Comparison of ENCODE assay signal across 8 mouse cellular contexts in genomic region chr17:84511682-84512515, GRCm38 (mm10). TPM values are rescaled to one million over a fixed set of nuclear protein-coding genes. Genes with fewer than 3 reads are reported as not detected.
DNase-seq lines count a peak whose midpoint lies in the region; ATAC-seq and TF ChIP-seq lines count a peak whose summit lies in the region.

TSS of gene Plekhh2 (plus strand) at chr17:84511895.

- peak; percentile 91 for ATAC-seq in forebrain, embryonic 11.5 days (replicated peaks; ENCODE audit: low FRiP score)
- ATAC-seq in heart, embryonic 14.5 days (ENCODE audit: insufficient number of reproducible peaks, insufficient read depth, low FRiP score, low read depth) = peak; percentile 81
- peak; percentile 88 for ATAC-seq in kidney, postnatal 0 days (replicated peaks; ENCODE audit: low FRiP score, low read depth)
- ATAC-seq in liver, embryonic 11.5 days (replicated peaks; ENCODE audit: low FRiP score) = peak; percentile 74

- H3K4me1 ChIP-seq in forebrain, embryonic 11.5 days (replicated peaks; ENCODE audit: control insufficient read depth, insufficient read depth, low read length) = peaks cover 3% of the 10 kb centered on the region; the same call in 1 of the 2 replicates
- peaks cover 8 to 9% of the 10 kb centered on the region in 2 experiments for H3K4me1 ChIP-seq in heart, embryonic 14.5 days (ENCODE audit: control insufficient read depth in 2 of 2, insufficient read depth in 2 of 2, low read length in 2 of 2)
- H3K4me1 ChIP-seq in kidney, postnatal 0 days (replicated peaks; ENCODE audit: insufficient read depth, low read length) = 0 out of 2 replicates have a peak, but pooled peaks cover 4% of the 10 kb centered on the region
- no peaks in the 10 kb centered on the region for H3K4me1 ChIP-seq in liver, embryonic 11.5 days (replicated peaks; ENCODE audit: control insufficient read depth, insufficient read depth, low read length)

- no peak within 1 kb of the TSS for H3K27ac ChIP-seq in forebrain, embryonic 11.5 days (ENCODE audit: low read depth, low read length)
- peak within 1 kb of the TSS; percentile 1 to 50; a peak in 3 of 4 replicates for H3K27ac ChIP-seq in heart, embryonic 14.5 days (replicated peaks in 1 of 2; ENCODE audit: control insufficient read depth in 1 of 2, insufficient read depth in 1 of 2, low read depth in 2 of 2, low read length in 2 of 2)
- peak within 1 kb of the TSS; percentile 81 for H3K27ac ChIP-seq in kidney, postnatal 0 days
- H3K27ac ChIP-seq in liver, embryonic 11.5 days (ENCODE audit: low read depth, low read length) = no peak within 1 kb of the TSS

- peak; percentile 47 for TF ChIP-seq CTCF in kidney, postnatal 0 days (IDR thresholded peaks at IDR 0.05; ENCODE audit: low read depth)

- H3ac ChIP-seq in myocyte (ENCODE audit: control insufficient read depth, insufficient read length) = peak within 1 kb of the TSS; percentile 42

- peak; percentile 59 for DNase-seq in A20 (ENCODE audit: low read depth, low spot score)
- DNase-seq in brain, adult 2 months (ENCODE audit: low read depth, low spot score) = peak; percentile 90
- peak; percentile 92 for DNase-seq in forebrain, embryonic 11.5 days (ENCODE audit: low spot score)
- peak; percentile 90 for DNase-seq in kidney, postnatal 0 days (ENCODE audit: low spot score)
- peak; percentile 66 for DNase-seq in liver, embryonic 11.5 days (ENCODE audit: low spot score)
- DNase-seq in testis, postnatal 10 days (ENCODE audit: low spot score) = peak; percentile 91

- H3K79me2 ChIP-seq in myocyte (ENCODE audit: control insufficient read depth, insufficient read depth) = peaks cover 23% of the 10 kb centered on the region

- H3K4me3 ChIP-seq in forebrain, embryonic 11.5 days (ENCODE audit: low read depth, low read length) = peak within 1 kb of the TSS; percentile 69
- peak within 1 kb of the TSS; percentile 68 to 76 for H3K4me3 ChIP-seq in heart, embryonic 14.5 days (ENCODE audit: control insufficient read depth in 1 of 2, insufficient read depth in 1 of 2, low read depth in 1 of 2, low read length in 2 of 2)
- peak within 1 kb of the TSS; percentile 72 for H3K4me3 ChIP-seq in kidney, postnatal 0 days (replicated peaks; ENCODE audit: low read depth, low read length)
- H3K4me3 ChIP-seq in liver, embryonic 11.5 days (ENCODE audit: low read depth, low read length) = peak within 1 kb of the TSS; percentile 59
- peak within 1 kb of the TSS; percentile 70 for H3K4me3 ChIP-seq in myocyte

- no peaks in the 10 kb centered on the region for H3K9me3 ChIP-seq in forebrain, embryonic 11.5 days (ENCODE audit: control insufficient read depth, low read length)
- H3K9me3 ChIP-seq in heart, embryonic 14.5 days (ENCODE audit: control insufficient read depth, low read length) = no peaks in the 10 kb centered on the region
- H3K9me3 ChIP-seq in kidney, postnatal 0 days (replicated peaks; ENCODE audit: low read length) = no peaks in the 10 kb centered on the region
- H3K9me3 ChIP-seq in liver, embryonic 11.5 days (ENCODE audit: control insufficient read depth, low read length) = no peaks in the 10 kb centered on the region

- H3K4me2 ChIP-seq in forebrain, embryonic 11.5 days (ENCODE audit: low read depth, low read length, severe bottlenecking) = peak within 1 kb of the TSS; percentile 90
- peak within 1 kb of the TSS; percentile 99 for H3K4me2 ChIP-seq in heart, embryonic 14.5 days (ENCODE audit: low read length)
- peak within 1 kb of the TSS; percentile 90 for H3K4me2 ChIP-seq in kidney, postnatal 0 days (ENCODE audit: low read length)
- H3K4me2 ChIP-seq in liver, embryonic 11.5 days = peak within 1 kb of the TSS; percentile 74
- H3K4me2 ChIP-seq in myocyte (ENCODE audit: low read depth) = peak within 1 kb of the TSS; percentile 100

- under 1% methylated on average over 64 of the region's 79 CpGs for WGBS in forebrain, embryonic 11.5 days
- under 1% methylated on average over 79 of the region's 79 CpGs for WGBS in heart, embryonic 14.5 days
- under 1% methylated on average over 79 of the region's 79 CpGs for WGBS in kidney, postnatal 0 days
- 1% methylated on average over 79 of the region's 79 CpGs for WGBS in liver, embryonic 11.5 days

- peak; percentile 78 for TF ChIP-seq POLR2A in myocyte (IDR thresholded peaks at IDR 0.05; ENCODE audit: insufficient read length, low read depth)

- 0 out of 2 replicates have a peak, but pooled peaks cover 2% of the 10 kb centered on the region for H3K27me3 ChIP-seq in forebrain, embryonic 11.5 days (ENCODE audit: control insufficient read depth, insufficient read depth, low read length)
- no peaks in the 10 kb centered on the region for H3K27me3 ChIP-seq in heart, embryonic 14.5 days (ENCODE audit: control insufficient read depth, insufficient read depth, low read length)
- no peaks in the 10 kb centered on the region for H3K27me3 ChIP-seq in kidney, postnatal 0 days (ENCODE audit: insufficient read depth, low read length)
- peaks cover 24% of the 10 kb centered on the region for H3K27me3 ChIP-seq in liver, embryonic 11.5 days (replicated peaks; ENCODE audit: control insufficient read depth, insufficient read depth, low read length)
- no peaks in the 10 kb centered on the region for H3K27me3 ChIP-seq in myocyte (ENCODE audit: control insufficient read depth, insufficient read depth, insufficient read length)

- H3K36me3 ChIP-seq in forebrain, embryonic 11.5 days (ENCODE audit: control insufficient read depth, insufficient read depth, low read length) = no peaks in the 10 kb centered on the region
- H3K36me3 ChIP-seq in heart, embryonic 14.5 days (ENCODE audit: control insufficient read depth, insufficient read depth, low read length) = no peaks in the 10 kb centered on the region
- no peaks in the 10 kb centered on the region for H3K36me3 ChIP-seq in kidney, postnatal 0 days (ENCODE audit: insufficient read depth, low read length)
- no peaks in the 10 kb centered on the region for H3K36me3 ChIP-seq in liver, embryonic 11.5 days (ENCODE audit: control insufficient read depth, insufficient read depth, low read length)
- no peaks in the 10 kb centered on the region for H3K36me3 ChIP-seq in myocyte (ENCODE audit: control insufficient read depth, insufficient read depth)

- H3K9ac ChIP-seq in forebrain, embryonic 11.5 days (ENCODE audit: low read length) = peak within 1 kb of the TSS; percentile 72
- H3K9ac ChIP-seq in heart, embryonic 14.5 days (ENCODE audit: low read length) = peak within 1 kb of the TSS; percentile 76
- H3K9ac ChIP-seq in kidney, postnatal 0 days (ENCODE audit: low read depth, low read length) = peak within 1 kb of the TSS; percentile 88
- H3K9ac ChIP-seq in liver, embryonic 11.5 days (ENCODE audit: low read depth, low read length) = peak within 1 kb of the TSS; percentile 52; the same call in 1 of the 2 replicates

TF ChIP-seq in myocyte, 11 proteins besides CTCF, POLR2A, EP300 and RAD21:
- TF ChIP-seq MYOD1 (IDR thresholded peaks at IDR 0.05; ENCODE audit: control insufficient read depth in 1 of 3, insufficient read length in 2 of 3, low read depth in 2 of 3) (peak in 1 of 3 experiments; percentile 18), POLR2AphosphoS2 (IDR thresholded peaks at IDR 0.05; ENCODE audit: insufficient read length, low read depth) (peak; percentile 66), MYOG (IDR thresholded peaks at IDR 0.05; ENCODE audit: control insufficient read depth in 1 of 3, insufficient read depth in 1 of 3, insufficient read length in 2 of 3, low read depth in 2 of 3) (peak in 1 of 3 experiments; percentile 30), SRF (IDR thresholded peaks at IDR 0.05; ENCODE audit: control insufficient read depth, insufficient read length, low read depth) (no peak), TCF3 (IDR thresholded peaks at IDR 0.05; ENCODE audit: insufficient read length, low read depth) (no peak)

RNA-seq across cellular contexts. Expression of gene Plekhh2, which starts in this region (rescaled TPM):
- 3.2 and 3.5 TPM in 2 replicates for polyA plus RNA-seq in forebrain, embryonic 11.5 days (2014; fragmentation: Nextera tagmentation; extraction: Ambion mirVana)
- polyA plus RNA-seq in heart, embryonic 14.5 days (2014; fragmentation: Nextera tagmentation; extraction: Ambion mirVana) = 2.5 and 2.7 TPM in 2 replicates
- polyA plus RNA-seq in kidney, postnatal 0 days (2015; fragmentation: Nextera tagmentation; extraction: Ambion mirVana) = 6.1 and 6.6 TPM in 2 replicates
- polyA plus RNA-seq in liver, embryonic 11.5 days (2014; fragmentation: Nextera tagmentation; extraction: Ambion mirVana) = 2.1 and 2.4 TPM in 2 replicates
- 6.4 TPM for polyA plus RNA-seq in myocyte (2012; fragmentation: generic; extraction: Trizol)

Comparison
In these comparisons a context has a peak if more than half of its experiments do, and no peak if none do; other contexts are left out.
1. H3K27ac ChIP-seq: peak in heart, embryonic 14.5 days (2 of 2) and kidney, postnatal 0 days (single experiment); none in forebrain, embryonic 11.5 days (single experiment) and liver, embryonic 11.5 days (single experiment).
2. Peak in every context shown above with its lines, with median percentiles within 50 percentile points of each other: DNase-seq, ATAC-seq, H3K4me2 ChIP-seq, H3K4me3 ChIP-seq and H3K9ac ChIP-seq.